Mouse (Mus musculus) small intestine, adult 2 months (tissue): ENCODE measurements around the gene Inpp5a.

Experiments
- CTCF ChIP-seq: fragments of 200-500 bp; IDR thresholded peaks from 2 replicates; pipeline ENCODE4 v1.5.1; 2012; ENCODE audit warnings: low read depth, mild to moderate bottlenecking, control low read depth, inconsistent platforms, low read length, moderate library complexity, mixed read lengths; ENCODE audit not compliant: insufficient replicate concordance, insufficient read length; ENCODE audit errors: extremely low read depth
- POLR2A ChIP-seq: fragments of 200-500 bp; IDR thresholded peaks from 2 replicates; pipeline ENCODE4 v1.6.1; 2012; ENCODE audit warnings: low read depth, mild to moderate bottlenecking, control low read depth, inconsistent platforms, low read length, moderate library complexity

DNA sequence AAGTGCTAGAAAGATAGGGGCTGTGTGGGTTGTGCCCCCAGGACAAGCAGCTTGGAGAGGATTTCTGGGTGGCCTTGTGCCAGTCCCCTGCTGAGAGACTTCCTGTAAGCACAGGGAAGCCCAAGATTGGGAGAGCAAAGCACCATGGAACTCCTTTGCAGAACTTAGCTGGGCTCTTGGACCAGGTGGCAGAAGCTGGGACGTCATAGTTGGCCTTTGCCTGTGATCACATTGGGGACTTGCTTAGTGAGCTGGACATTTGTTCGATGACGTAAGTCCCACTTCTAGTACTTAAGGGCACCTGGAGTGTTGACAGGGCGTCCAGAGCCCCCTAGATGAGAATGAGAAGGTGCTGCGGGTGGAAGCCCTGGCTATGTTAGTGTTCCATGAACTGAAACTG, 62.8 kb downstream of the Inpp5a start:
- no peak for TF ChIP-seq CTCF
- TF ChIP-seq POLR2A, result no peak
